Mouse (Mus musculus) liver, embryonic 14.5 days (tissue): ENCODE results near the gene Caskin2. TPM values are rescaled to one million over a fixed set of nuclear protein-coding genes. Genes with fewer than 3 reads are reported as not detected.

Experiments
- ATAC-seq: fragments of 200-750 bp; cut with Nextera tagmentation; 2 replicates; pipeline ENCODE4 v1.8.0; 2017; ENCODE audit warnings: moderate number of reproducible peaks, mild to moderate bottlenecking, moderate library complexity; ENCODE audit not compliant: insufficient read depth
- DNase-seq, 3 experiments: peaks; one replicate each; pipeline ENCODE4 v3.0.0-alpha.2; 2012 to 2013; ENCODE audit warnings: low read depth in 3 of 3, low spot score in 3 of 3
- H3K27ac ChIP-seq: fragments of 300-500 bp; sonication (generic); 2 replicates; pipeline ENCODE4 v1.5.1; 2014; ENCODE audit warnings: moderate library complexity, mild to moderate bottlenecking, control low read depth, inconsistent platforms
- H3K27me3 ChIP-seq: fragments of 300-500 bp; sonication (generic); 2 replicates; pipeline ENCODE4 v1.6.1; 2014; ENCODE audit warnings: mild to moderate bottlenecking, low read length, moderate library complexity; ENCODE audit not compliant: control insufficient read depth, insufficient read depth
- H3K36me3 ChIP-seq: fragments of 300-500 bp; sonication (generic); replicated peaks from 2 replicates; pipeline ENCODE4 v1.6.1; 2014; ENCODE audit warnings: low read depth; ENCODE audit not compliant: control insufficient read depth, insufficient read depth
- H3K4me1 ChIP-seq, 2 experiments: fragments of 200-500 bp in 1 of 2; fragments of 300-500 bp in 1 of 2; sonication (generic) in 1 of 2; replicated peaks; 2 replicates each; pipeline ENCODE4 v1.6.1; 2012 to 2014; ENCODE audit warnings: antibody characterized with exemption in 1 of 2, inconsistent platforms in 1 of 2, low read length in 1 of 2; ENCODE audit not compliant: control insufficient read depth in 2 of 2, insufficient read depth in 2 of 2
- H3K4me2 ChIP-seq: fragments of 300-500 bp; sonication (generic); 2 replicates; pipeline ENCODE4 v1.6.1; 2014; ENCODE audit warnings: low read depth, mild to moderate bottlenecking, control low read depth, moderate library complexity
- H3K4me3 ChIP-seq, 2 experiments: fragments of 200-500 bp in 1 of 2; fragments of 300-500 bp in 1 of 2; sonication (generic) in 1 of 2; 2 replicates each; pipeline ENCODE4 v1.5.1; 2012 to 2014; ENCODE audit warnings: low read depth in 2 of 2, low read length in 2 of 2, mild to moderate bottlenecking in 2 of 2, control low read depth in 1 of 2, inconsistent platforms in 1 of 2, moderate library complexity in 1 of 2; ENCODE audit not compliant: insufficient read depth in 1 of 2
- H3K9ac ChIP-seq: fragments of 300-500 bp; sonication (generic); replicated peaks from 2 replicates; pipeline ENCODE4 v1.6.1; 2014; ENCODE audit warnings: mild to moderate bottlenecking, control low read depth, moderate library complexity
- H3K9me3 ChIP-seq: fragments of 300-500 bp; sonication (generic); 2 replicates; pipeline ENCODE4 v1.6.1; 2016; ENCODE audit warnings: low read length, mixed read lengths; ENCODE audit not compliant: control insufficient read depth
- CTCF ChIP-seq: IDR thresholded peaks from 2 replicates; pipeline ENCODE4 v1.5.1; 2016; ENCODE audit warnings: antibody characterized with exemption, low read depth, control low read depth
- EP300 ChIP-seq: IDR thresholded peaks from 2 replicates; pipeline ENCODE4 v1.6.1; 2016; ENCODE audit warnings: antibody characterized with exemption, low read depth
- WGBS: fragments of 180-500 bp; shearing (Covaris S2); extraction: QIAGEN DNeasy Blood & Tissue Kit; methylation state at CpG from one replicate; pipeline ENCODE4 v1.1.7; 2014; ENCODE audit not compliant: insufficient replicate concordance; 5-methylcytosine and 5-hydroxymethylcytosine counted together
- polyA plus RNA-seq, 2 experiments: library from polyadenylated mRNA; depleted of rRNA in 1 of 2; stranded (reverse) in 1 of 2; unstranded in 1 of 2; fragments of >200 nt; fragmentation: Nextera tagmentation in 1 of 2; extraction: Ambion mirVana in 1 of 2; gene quantifications; 2 replicates each; pipeline versions ENCODE4 v1.2.1 to v1.2.3; 2012 to 2014

Gene Caskin2
- polyA plus RNA-seq, 2 experiments, result 4.9 to 7.1 TPM

GRCm38 (mm10) chr11:115831518-115831917 is 18.1 kb upstream of the Caskin2 start:
- Histone ChIP-seq H3K36me3 (no peaks in the 10 kb centered on the region), H3K9ac (no peak overlapping the region; the same call in none of the 2 replicates), H3K27me3 (no peaks in the 10 kb centered on the region), H3K4me2 (peak overlapping the region; percentile 39), H3K4me3 (no peak overlapping the region; a peak in 1 of 4 replicates), H3K27ac (peak overlapping the region; percentile 24), H3K9me3 (no peaks in the 10 kb centered on the region), H3K4me1 (peaks cover 24 to 46% of the 10 kb centered on the region in 2 experiments)
- 23% methylated on average over 3 of the region's 3 CpGs for WGBS
- ATAC-seq, result peak; percentile 66
- no peak for DNase-seq
- TF ChIP-seq CTCF (no peak), EP300 (peak; percentile 22; the same call in 1 of the 2 replicates)

GRCm38 (mm10) chr11:115830550-115831325 is 17.3 kb upstream of the Caskin2 start:
- Histone ChIP-seq H3K4me1 (peaks cover 24 to 46% of the 10 kb centered on the region in 2 experiments), H3K4me2 (peak overlapping the region; percentile 39), H3K27ac (no peak overlapping the region), H3K36me3 (no peaks in the 10 kb centered on the region), H3K4me3 (no peak overlapping the region), H3K27me3 (no peaks in the 10 kb centered on the region), H3K9ac (no peak overlapping the region; the same call in 1 of the 2 replicates), H3K9me3 (no peaks in the 10 kb centered on the region)
- 41% methylated on average over 25 of the region's 25 CpGs for WGBS
- DNase-seq, result no peak
- no peak for TF ChIP-seq EP300
- TF ChIP-seq CTCF, result no peak
- ATAC-seq, result no peak

- H3K9ac ChIP-seq, result no peak overlapping the region
- DNase-seq (no peak), ATAC-seq (no peak)
- no peak overlapping the region for H3K4me3 ChIP-seq
- WGBS, result 57% methylated on average over 4 of the region's 4 CpGs
- no peaks in the 10 kb centered on the region for H3K36me3 ChIP-seq
- H3K4me1 ChIP-seq, result peaks cover 24 to 52% of the 10 kb centered on the region in 2 experiments
- H3K4me2 ChIP-seq, result no peak overlapping the region
- TF ChIP-seq CTCF (no peak), EP300 (no peak)
- no peak overlapping the region for H3K27ac ChIP-seq
- no peaks in the 10 kb centered on the region for H3K27me3 ChIP-seq
- no peaks in the 10 kb centered on the region for H3K9me3 ChIP-seq
These were observed 15.6 kb upstream of the Caskin2 start for GRCm38 (mm10) chr11:115829036-115829435.

GRCm38 (mm10) chr11:115827624-115828023 is 14.2 kb upstream of the Caskin2 start:
- H3K9ac ChIP-seq, result no peak overlapping the region
- H3K36me3 ChIP-seq, result no peaks in the 10 kb centered on the region
- H3K4me2 ChIP-seq, result no peak overlapping the region
- no peak for ATAC-seq
- TF ChIP-seq EP300 (no peak), CTCF (no peak)
- WGBS, result 72% methylated on average over 6 of the region's 6 CpGs
- no peak overlapping the region for H3K27ac ChIP-seq
- no peaks in the 10 kb centered on the region for H3K9me3 ChIP-seq
- no peak for DNase-seq
- peaks cover 19 to 42% of the 10 kb centered on the region in 2 experiments for H3K4me1 ChIP-seq
- no peak overlapping the region for H3K4me3 ChIP-seq
- H3K27me3 ChIP-seq, result no peaks in the 10 kb centered on the region

- H3K4me1 ChIP-seq, result peaks cover 12 to 33% of the 10 kb centered on the region in 2 experiments
- no peak overlapping the region for H3K27ac ChIP-seq
- no peak overlapping the region for H3K9ac ChIP-seq
- H3K27me3 ChIP-seq, result no peaks in the 10 kb centered on the region
- no peaks in the 10 kb centered on the region for H3K36me3 ChIP-seq
- no peak overlapping the region for H3K4me2 ChIP-seq
- DNase-seq (no peak), ATAC-seq (no peak)
- 57% methylated on average over 5 of the region's 5 CpGs for WGBS
- no peak overlapping the region for H3K4me3 ChIP-seq
- TF ChIP-seq EP300 (no peak), CTCF (no peak)
- H3K9me3 ChIP-seq, result no peaks in the 10 kb centered on the region
These were observed 13.0 kb upstream of the Caskin2 start for GRCm38 (mm10) chr11:115826487-115826886.
